Mouse (Mus musculus) thymus, adult 2 months (tissue): Measurements from ENCODE around the gene Slc24a3.

ENCODE experiments used
- CTCF ChIP-seq: fragments of 200-500 bp; IDR thresholded peaks from 2 replicates; pipeline ENCODE4 v1.5.1; 2012; ENCODE audit warnings: mild to moderate bottlenecking, control low read depth, low read length, moderate library complexity, borderline replicate concordance; ENCODE audit not compliant: control insufficient read depth, poor library complexity, insufficient read depth; ENCODE audit errors: extremely low read depth
- POLR2A ChIP-seq: fragments of 200-500 bp; IDR thresholded peaks from 2 replicates; pipeline ENCODE4 v1.6.1; 2012; ENCODE audit warnings: mild to moderate bottlenecking, low read length, control low read depth, moderate library complexity; ENCODE audit not compliant: control insufficient read depth, poor library complexity, insufficient read depth; ENCODE audit errors: extremely low read depth

- TF ChIP-seq POLR2A (no peak), CTCF (no peak)
Observed at GRCm38 (mm10) chr2:145219246-145219645, 51.7 kb downstream of the Slc24a3 start.
